Mouse (Mus musculus): ENCODE measurements around the gene Zfp398.

The Zfp398 gene

GRCm38 (mm10) chr6:47835482-47835983, at the start of gene Zfp398:
Gene Zfp398 (plus strand): TSS chr6:47835661.
- H3K36me3 ChIP-seq (ENCODE audit: control insufficient read depth, insufficient read depth, low read length, poor library complexity, severe bottlenecking): no peaks in the 10 kb centered on the region; the same call in 1 of the 2 replicates
- H3K27me3 ChIP-seq (ENCODE audit: control insufficient read depth, insufficient read depth, low read length, poor library complexity, severe bottlenecking): no peaks in the 10 kb centered on the region
- peak; percentile 96 for DNase-seq (ENCODE audit: low read depth, low spot score)

DNA sequence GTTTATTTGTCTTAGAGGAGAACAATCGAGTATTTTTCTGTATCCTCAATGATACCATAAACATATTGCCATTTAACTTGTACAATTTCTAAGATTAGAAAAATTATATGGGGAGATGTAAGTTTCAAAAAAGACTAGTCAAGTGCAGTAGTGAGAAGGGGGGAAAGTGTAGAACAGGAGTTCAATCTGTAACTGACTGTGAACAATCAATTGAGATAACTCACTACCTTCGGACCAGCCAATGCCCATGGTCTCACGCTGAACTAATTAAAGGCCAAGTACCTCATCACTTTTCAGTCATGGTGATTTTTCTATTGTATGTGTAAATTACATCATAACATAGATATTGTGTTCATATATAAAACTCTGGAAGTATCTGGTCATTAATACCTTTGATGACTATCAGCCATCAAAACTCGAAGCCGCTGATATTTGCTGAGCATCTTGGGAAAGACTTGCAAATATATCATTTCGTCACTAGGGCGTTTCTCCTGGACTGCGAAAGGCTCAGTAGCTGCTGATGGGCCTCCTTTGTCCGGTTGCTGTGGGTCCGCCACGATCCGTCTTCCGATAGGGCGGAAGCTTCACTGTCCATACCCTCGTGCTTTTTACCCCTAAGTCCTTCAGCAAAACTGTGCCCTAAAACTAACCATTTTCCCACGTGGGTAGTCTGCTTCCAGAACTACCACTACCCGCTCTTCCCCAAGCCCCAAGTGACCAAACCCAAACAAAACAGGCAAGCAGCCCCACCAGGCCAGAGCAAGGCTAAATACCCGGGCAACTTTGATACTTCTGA, 47.3 kb upstream of the Zfp398 start:
- DNase-seq (ENCODE audit: low read depth, low spot score): peak; percentile 89
- Histone ChIP-seq H3K36me3 (ENCODE audit: control insufficient read depth, insufficient read depth, low read length, poor library complexity, severe bottlenecking) (no peaks in the 10 kb centered on the region), H3K27me3 (ENCODE audit: control insufficient read depth, insufficient read depth, low read length, poor library complexity, severe bottlenecking) (no peaks in the 10 kb centered on the region)

- peak; percentile 23 for DNase-seq (ENCODE audit: low read depth, low spot score)
- no peaks in the 10 kb centered on the region for H3K27me3 ChIP-seq (ENCODE audit: control insufficient read depth, insufficient read depth, low read length, poor library complexity, severe bottlenecking)
These were observed 46.6 kb upstream of the Zfp398 start for GRCm38 (mm10) chr6:47788821-47789220.

GRCm38 (mm10) chr6:47790745-47791144, 44.7 kb upstream of the Zfp398 start:
- no peaks in the 10 kb centered on the region for H3K27me3 ChIP-seq (ENCODE audit: control insufficient read depth, insufficient read depth, low read length, poor library complexity, severe bottlenecking)
- DNase-seq (ENCODE audit: low read depth, low spot score): peak; percentile 28
- H3K36me3 ChIP-seq (ENCODE audit: control insufficient read depth, insufficient read depth, low read length, poor library complexity, severe bottlenecking): no peaks in the 10 kb centered on the region; the same call in none of the 2 replicates

More at GRCm38 (mm10) chr6:47788821-47789220, 46.6 kb upstream of the Zfp398 start:
- H3K36me3 ChIP-seq (ENCODE audit: control insufficient read depth, insufficient read depth, low read length, poor library complexity, severe bottlenecking): no peaks in the 10 kb centered on the region

DNA sequence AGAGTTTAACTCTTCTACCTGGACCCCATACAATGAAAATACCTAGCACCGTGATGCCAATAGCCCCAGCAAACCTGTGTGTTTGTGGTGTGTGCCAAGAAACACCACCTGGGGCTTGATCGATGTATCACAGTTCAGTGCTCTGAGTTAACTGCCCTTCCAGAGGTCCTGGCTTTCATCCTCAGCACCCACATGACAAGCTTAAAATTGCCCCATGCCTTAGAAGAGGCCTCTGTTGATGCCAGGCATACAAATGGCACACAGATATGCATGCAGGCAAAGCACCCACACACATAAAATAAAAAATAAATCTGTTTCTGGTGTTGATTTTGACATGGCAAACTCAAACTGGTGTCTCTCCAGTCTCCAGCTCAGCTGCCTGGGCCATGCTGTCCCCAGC, 42.9 kb upstream of the Zfp398 start:
- DNase-seq (ENCODE audit: low read depth, low spot score): no peak
- Histone ChIP-seq H3K36me3 (ENCODE audit: control insufficient read depth, insufficient read depth, low read length, poor library complexity, severe bottlenecking) (peaks cover 4% of the 10 kb centered on the region), H3K27me3 (ENCODE audit: control insufficient read depth, insufficient read depth, low read length, poor library complexity, severe bottlenecking) (no peaks in the 10 kb centered on the region)

DNA sequence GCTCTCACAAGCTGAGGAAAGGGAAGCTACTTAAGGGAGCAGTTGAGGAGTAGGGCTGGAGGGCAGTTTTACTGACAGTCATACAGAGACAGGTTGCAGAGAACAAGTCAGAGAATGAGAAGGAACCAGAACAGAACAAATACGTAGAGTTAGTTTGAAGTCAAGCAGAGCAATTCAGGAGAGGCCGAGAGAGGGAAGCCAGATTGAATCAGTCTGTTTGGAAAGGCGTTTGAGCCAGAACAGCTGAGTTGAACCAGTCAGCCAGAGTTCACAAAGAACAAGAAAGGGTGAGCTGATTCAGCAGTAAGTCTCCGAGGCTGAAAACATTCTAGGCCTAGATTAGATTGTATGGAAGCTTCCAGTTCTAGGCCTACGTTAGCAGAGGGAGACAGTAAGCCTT, 42.2 kb upstream of the Zfp398 start:
- no peak for DNase-seq (ENCODE audit: low read depth, low spot score)
- H3K36me3 ChIP-seq (ENCODE audit: control insufficient read depth, insufficient read depth, low read length, poor library complexity, severe bottlenecking): peaks cover 4% of the 10 kb centered on the region
- no peaks in the 10 kb centered on the region for H3K27me3 ChIP-seq (ENCODE audit: control insufficient read depth, insufficient read depth, low read length, poor library complexity, severe bottlenecking)

DNA sequence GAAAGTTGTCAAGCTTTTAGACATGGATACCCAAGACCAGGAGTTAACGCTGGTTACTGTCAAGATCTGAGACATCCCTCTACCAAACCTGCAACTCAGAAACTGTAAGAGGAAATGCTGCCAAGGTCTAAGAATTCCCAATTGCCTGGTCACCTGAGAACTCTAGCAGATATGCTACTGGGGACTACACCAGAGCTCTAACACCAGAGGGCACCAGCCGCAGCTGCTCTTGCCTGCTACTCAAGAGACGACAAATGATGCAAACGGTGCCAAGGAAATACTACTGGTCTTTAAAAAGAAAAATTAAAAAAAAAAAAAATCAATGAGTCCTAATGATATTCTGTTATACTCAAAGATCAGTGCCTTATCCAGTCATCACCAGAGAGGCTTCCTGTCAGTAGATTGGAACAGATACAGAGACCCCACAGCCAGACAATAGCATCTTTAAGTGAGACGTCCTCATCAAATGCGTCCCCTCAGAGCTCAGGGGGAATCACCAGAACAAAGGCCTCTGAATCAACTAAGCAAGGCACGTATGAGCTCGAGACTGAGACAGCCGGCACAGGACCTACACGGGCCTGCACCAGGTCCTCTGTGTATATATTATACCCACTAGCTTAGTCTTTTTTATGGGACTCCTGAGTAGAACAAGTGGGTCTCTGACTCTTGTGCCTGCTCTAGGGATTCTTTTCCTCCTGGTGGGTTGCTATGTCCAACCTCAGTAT, 41.2 kb upstream of the Zfp398 start:
- no peaks in the 10 kb centered on the region for H3K27me3 ChIP-seq (ENCODE audit: control insufficient read depth, insufficient read depth, low read length, poor library complexity, severe bottlenecking)

GRCm38 (mm10) chr6:47799079-47799478, 36.4 kb upstream of the Zfp398 start:
- peaks cover 20% of the 10 kb centered on the region for H3K36me3 ChIP-seq (ENCODE audit: control insufficient read depth, insufficient read depth, low read length, poor library complexity, severe bottlenecking)
- peak; percentile 91 for DNase-seq (ENCODE audit: low read depth, low spot score)
- H3K27me3 ChIP-seq (ENCODE audit: control insufficient read depth, insufficient read depth, low read length, poor library complexity, severe bottlenecking): no peaks in the 10 kb centered on the region

More for the DNA sequence above, 41.2 kb upstream of the Zfp398 start:
- peak; percentile 62 for DNase-seq (ENCODE audit: low read depth, low spot score)
- H3K36me3 ChIP-seq (ENCODE audit: control insufficient read depth, insufficient read depth, low read length, poor library complexity, severe bottlenecking): peaks cover 4% of the 10 kb centered on the region

DNA sequence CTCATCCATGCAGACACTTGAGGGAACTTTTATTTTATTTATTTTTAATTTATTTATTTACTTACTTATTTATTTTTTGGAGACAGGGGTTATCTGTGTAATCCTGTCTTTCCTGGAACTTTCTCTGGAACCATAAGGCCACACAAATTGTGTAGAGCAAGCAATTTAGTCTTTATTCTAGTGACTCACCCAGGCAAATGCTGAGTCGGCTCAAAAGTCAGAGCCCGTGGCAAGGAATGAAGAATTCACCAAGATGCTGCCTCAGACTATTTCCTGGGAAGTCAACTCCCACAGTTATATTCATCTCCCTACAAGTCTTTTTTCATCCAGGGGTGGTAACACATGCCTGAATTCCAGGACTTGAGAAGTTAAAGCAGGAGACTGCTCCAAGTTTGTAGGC, 29.9 kb upstream of the Zfp398 start:
- DNase-seq (ENCODE audit: low read depth, low spot score): no peak
- no peaks in the 10 kb centered on the region for H3K27me3 ChIP-seq (ENCODE audit: control insufficient read depth, insufficient read depth, low read length, poor library complexity, severe bottlenecking)
- peaks cover 8% of the 10 kb centered on the region for H3K36me3 ChIP-seq (ENCODE audit: control insufficient read depth, insufficient read depth, low read length, poor library complexity, severe bottlenecking)

DNA sequence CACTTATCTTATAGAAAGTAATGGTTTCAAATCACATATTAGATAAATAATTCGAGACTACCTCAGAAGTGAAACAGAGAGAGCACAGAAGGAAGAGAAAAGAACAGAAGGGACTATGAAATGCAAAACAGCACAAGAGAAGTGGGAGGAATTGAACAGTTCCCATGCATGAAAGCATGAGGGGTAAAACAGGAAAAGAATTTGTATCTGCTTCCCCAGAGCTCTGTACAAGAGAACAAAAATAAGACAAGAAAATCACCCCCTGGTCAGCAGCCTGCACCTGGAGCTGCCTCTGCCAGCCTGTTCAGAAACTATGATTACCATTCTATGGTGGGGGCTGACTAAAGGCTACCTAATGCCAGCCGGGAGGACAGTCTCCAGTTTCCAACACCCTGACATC, 28.0 kb upstream of the Zfp398 start:
- H3K27me3 ChIP-seq (ENCODE audit: control insufficient read depth, insufficient read depth, low read length, poor library complexity, severe bottlenecking): no peaks in the 10 kb centered on the region
- H3K36me3 ChIP-seq (ENCODE audit: control insufficient read depth, insufficient read depth, low read length, poor library complexity, severe bottlenecking): peaks cover 7% of the 10 kb centered on the region
- peak; percentile 49 for DNase-seq (ENCODE audit: low read depth, low spot score)

- DNase-seq (ENCODE audit: low read depth, low spot score): no peak
- Histone ChIP-seq H3K36me3 (ENCODE audit: control insufficient read depth, insufficient read depth, low read length, poor library complexity, severe bottlenecking) (peaks cover 3% of the 10 kb centered on the region), H3K27me3 (ENCODE audit: control insufficient read depth, insufficient read depth, low read length, poor library complexity, severe bottlenecking) (no peaks in the 10 kb centered on the region)
These were observed 26.9 kb upstream of the Zfp398 start for GRCm38 (mm10) chr6:47808545-47808944.

DNA sequence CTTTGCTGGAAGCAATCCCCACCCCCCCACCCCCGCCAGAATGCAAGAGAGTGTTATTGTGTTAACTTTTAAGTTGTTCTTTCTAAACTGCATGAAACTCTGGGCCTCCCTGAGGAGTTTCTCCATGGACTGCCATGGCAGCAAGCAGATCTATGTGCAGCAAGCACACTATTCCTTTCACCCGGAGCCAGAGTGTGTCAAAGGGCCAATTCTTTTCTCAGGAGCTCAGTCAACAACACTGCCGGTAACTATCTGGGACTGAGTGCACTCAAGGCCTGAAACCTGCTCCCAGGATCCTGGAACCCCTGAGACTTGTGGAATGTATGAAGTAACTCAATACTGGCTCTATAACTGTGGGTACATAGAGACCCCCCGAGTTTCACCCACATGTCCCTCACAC, 26.4 kb upstream of the Zfp398 start:
- no peaks in the 10 kb centered on the region for H3K27me3 ChIP-seq (ENCODE audit: control insufficient read depth, insufficient read depth, low read length, poor library complexity, severe bottlenecking)
- H3K36me3 ChIP-seq (ENCODE audit: control insufficient read depth, insufficient read depth, low read length, poor library complexity, severe bottlenecking): peaks cover 2% of the 10 kb centered on the region
- DNase-seq (ENCODE audit: low read depth, low spot score): no peak

DNA sequence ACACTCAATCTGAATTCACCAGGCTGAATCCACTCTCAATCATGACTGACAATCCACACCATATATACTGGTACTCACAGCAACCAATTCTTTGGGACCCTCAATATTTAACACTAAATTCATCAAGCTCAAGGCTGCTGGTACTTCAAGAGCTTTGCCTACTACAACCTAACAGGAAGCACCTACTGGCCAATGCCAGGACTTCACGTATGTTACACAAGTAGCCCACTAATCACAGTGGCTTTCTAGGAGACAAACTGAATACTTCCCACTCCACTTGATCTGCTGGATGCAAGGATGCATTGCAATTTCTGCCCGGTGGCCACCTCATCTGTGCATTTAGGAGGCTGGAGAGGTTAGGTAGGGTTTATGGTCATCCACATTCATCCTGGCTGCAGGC, 25.3 kb upstream of the Zfp398 start:
- Histone ChIP-seq H3K27me3 (ENCODE audit: control insufficient read depth, insufficient read depth, low read length, poor library complexity, severe bottlenecking) (no peaks in the 10 kb centered on the region), H3K36me3 (ENCODE audit: control insufficient read depth, insufficient read depth, low read length, poor library complexity, severe bottlenecking) (peaks cover 2% of the 10 kb centered on the region)
- DNase-seq (ENCODE audit: low read depth, low spot score): peak; percentile 57

DNA sequence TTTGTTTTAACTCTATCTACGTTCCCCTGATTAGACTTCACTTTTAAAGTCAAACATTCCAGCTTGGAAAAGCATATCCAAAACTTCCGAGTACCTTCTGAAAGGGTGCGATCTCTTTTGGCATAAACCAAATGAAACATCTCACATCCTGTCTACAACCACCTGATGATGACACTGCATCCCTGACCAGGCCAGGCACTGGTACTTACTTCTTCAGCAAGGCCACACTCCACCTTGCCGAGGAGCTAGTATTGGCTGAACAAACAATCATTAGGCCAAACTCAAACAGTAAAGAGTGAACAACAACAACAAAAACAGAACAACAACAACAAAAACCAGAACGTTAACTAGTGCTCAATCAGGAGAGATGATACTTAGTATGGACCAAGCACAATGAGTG, 24.1 kb upstream of the Zfp398 start:
- DNase-seq (ENCODE audit: low read depth, low spot score): no peak
- H3K36me3 ChIP-seq (ENCODE audit: control insufficient read depth, insufficient read depth, low read length, poor library complexity, severe bottlenecking): no peaks in the 10 kb centered on the region
- H3K27me3 ChIP-seq (ENCODE audit: control insufficient read depth, insufficient read depth, low read length, poor library complexity, severe bottlenecking): no peaks in the 10 kb centered on the region

GRCm38 (mm10) chr6:47812271-47812915, 23.1 kb upstream of the Zfp398 start:
- H3K36me3 ChIP-seq (ENCODE audit: control insufficient read depth, insufficient read depth, low read length, poor library complexity, severe bottlenecking): no peaks in the 10 kb centered on the region
- DNase-seq (ENCODE audit: low read depth, low spot score): no peak
- no peaks in the 10 kb centered on the region for H3K27me3 ChIP-seq (ENCODE audit: control insufficient read depth, insufficient read depth, low read length, poor library complexity, severe bottlenecking)

Measured in splenic B cell, adult 2 months (primary cell).